Mouse (Mus musculus): Measurements from ENCODE around the gene Gm38394.

DNA sequence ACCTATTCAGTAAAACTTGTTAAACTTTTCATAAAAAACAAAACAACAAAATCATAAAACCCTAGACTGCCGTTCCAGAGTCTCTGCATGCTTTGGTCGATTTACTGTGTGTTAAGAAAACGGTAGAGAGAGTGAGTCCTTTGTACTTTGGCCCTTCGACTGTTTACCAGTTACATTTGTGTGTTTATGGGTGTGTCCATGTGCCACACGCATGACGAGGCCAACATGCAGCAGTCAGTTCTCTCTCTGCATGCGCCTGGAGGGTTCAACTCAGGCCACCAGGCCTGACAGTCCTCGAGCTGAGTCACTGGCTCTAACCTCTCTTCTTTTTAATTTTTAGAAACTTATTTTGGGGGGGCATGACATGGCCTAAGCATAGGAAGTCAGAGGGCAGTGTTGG, 42.8 kb downstream of the Gm38394 start:
- TF ChIP-seq CTCF (IDR thresholded peaks at IDR 0.05; ENCODE audit: insufficient read depth, low read depth, low read length) (no peak), POLR2A (IDR thresholded peaks at IDR 0.05; ENCODE audit: insufficient read depth, low read depth, low read length) (no peak)
